In the genomic region with DNA sequence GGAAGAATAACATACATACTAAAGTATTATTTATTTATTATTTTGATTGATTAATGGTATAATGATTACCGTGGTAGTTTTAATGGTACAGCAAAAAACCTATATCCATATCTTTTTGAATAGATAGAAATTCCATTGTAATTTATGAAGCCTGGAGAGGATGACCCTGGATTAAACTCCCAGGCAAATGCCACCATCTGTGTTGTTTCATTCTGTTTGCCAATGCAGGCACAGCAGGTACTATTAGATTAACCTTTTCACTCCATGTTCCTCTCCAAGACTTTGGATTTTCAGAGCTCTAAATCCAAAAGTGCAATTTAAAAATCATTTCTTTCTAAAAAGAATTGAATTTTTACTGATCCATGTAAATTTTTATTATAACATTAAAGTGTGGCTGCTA, we compare ENCODE assay signal across 14 mouse cellular contexts.
"Had no signal": no experiment of that assay in that cellular context is flagged by ENCODE, and none has a peak within 500 bp of the region (broad histone marks: within the 10 kb centered on the region; RNA-seq: fewer than 3 reads in every experiment).

No protein-coding gene starts in this region.

- ATAC-seq: lung, postnatal 0 days; midbrain, embryonic 15.5 days had no signal

- H3K9ac ChIP-seq: limb, embryonic 13.5 days; liver, embryonic 15.5 days; midbrain, embryonic 15.5 days; stomach, embryonic 15.5 days had no signal

- H3K36me3 ChIP-seq: limb, embryonic 13.5 days; liver, embryonic 15.5 days; midbrain, embryonic 10.5 days; midbrain, embryonic 15.5 days; stomach, embryonic 15.5 days had no signal

- DNase-seq: kidney, postnatal 10 days; kidney, postnatal 4 days; left cerebral cortex, postnatal 4 days; lung, adult 2 months; lung, postnatal 36 days; right cerebral cortex, postnatal 14 days; thymus, postnatal 36 days had no signal

- H3K4me3 ChIP-seq: layer of hippocampus, adult 2 months; limb, embryonic 13.5 days; liver, embryonic 15.5 days; midbrain, embryonic 10.5 days; midbrain, embryonic 15.5 days; stomach, embryonic 15.5 days had no signal

- H3K27ac ChIP-seq: layer of hippocampus, adult 2 months; limb, embryonic 13.5 days; liver, embryonic 15.5 days; midbrain, embryonic 10.5 days; midbrain, embryonic 15.5 days; stomach, embryonic 15.5 days had no signal

- H3K4me2 ChIP-seq: limb, embryonic 13.5 days; liver, embryonic 15.5 days; midbrain, embryonic 15.5 days; stomach, embryonic 15.5 days had no signal

- H3K4me1 ChIP-seq: limb, embryonic 13.5 days; liver, embryonic 15.5 days; midbrain, embryonic 10.5 days; midbrain, embryonic 15.5 days; stomach, embryonic 15.5 days had no signal

- H3K27me3 ChIP-seq: limb, embryonic 13.5 days; liver, embryonic 15.5 days; midbrain, embryonic 15.5 days; stomach, embryonic 15.5 days had no signal

- H3K9me3 ChIP-seq: limb, embryonic 13.5 days; liver, embryonic 15.5 days; midbrain, embryonic 10.5 days; midbrain, embryonic 15.5 days; stomach, embryonic 15.5 days had no signal
